Mouse (Mus musculus) CD8-positive naive resting alpha-beta T cell, adult 2 months (primary cell): ENCODE data around the gene Cs.
"Not testable (repeated sequence)": the region's sequence is repeated elsewhere in the genome, so short reads cannot be mapped to it uniquely, and the experiment has no call there.

Experiments used
- DNase-seq, 2 experiments: peaks; one replicate each; pipeline ENCODE4 v3.0.0; 2022; ENCODE audit warnings: low read depth in 2 of 2, low spot score in 2 of 2

The Cs gene

GRCm38 (mm10) chr10:128332358-128333249, 4.9 kb upstream of the Cs start:
- DNase-seq: not testable (repeated sequence)

GRCm38 (mm10) chr10:128335582-128335981, 2.0 kb upstream of the Cs start:
- DNase-seq: peak; percentile 76 to 88

GRCm38 (mm10) chr10:128336195-128336594, 1.3 kb upstream of the Cs start:
- DNase-seq: no peak

- no peak for DNase-seq
Observed at GRCm38 (mm10) chr10:128336597-128336996, 937 bp upstream of the Cs start.

- DNase-seq: no peak
Observed at GRCm38 (mm10) chr10:128338415-128338814, 881 bp downstream of the Cs start.

- no peak for DNase-seq
Observed at GRCm38 (mm10) chr10:128338948-128339347, 1.4 kb downstream of the Cs start.

GRCm38 (mm10) chr10:128340257-128340656, 2.7 kb downstream of the Cs start:
- DNase-seq: no peak

GRCm38 (mm10) chr10:128343436-128343835, 5.9 kb downstream of the Cs start:
- DNase-seq: no peak

- DNase-seq: peak; percentile 46 to 68
Observed at GRCm38 (mm10) chr10:128344568-128345275, 7.2 kb downstream of the Cs start.

- no peak for DNase-seq
Observed at GRCm38 (mm10) chr10:128347541-128347940, 10.0 kb downstream of the Cs start.

- peak; percentile 55 to 61 for DNase-seq
Observed at GRCm38 (mm10) chr10:128358796-128359195, 21.3 kb downstream of the Cs start.

- no peak for DNase-seq
Observed at GRCm38 (mm10) chr10:128359226-128359625, 21.7 kb downstream of the Cs start.

- no peak for DNase-seq
Observed at GRCm38 (mm10) chr10:128361836-128362235, 24.3 kb downstream of the Cs start.

GRCm38 (mm10) chr10:128362568-128362967, 25.0 kb downstream of the Cs start:
- DNase-seq: no peak

GRCm38 (mm10) chr10:128367899-128368401, 30.4 kb downstream of the Cs start:
- DNase-seq: no peak

GRCm38 (mm10) chr10:128368402-128369217, 31.1 kb downstream of the Cs start, which contains the start of gene Coq10a:
TSS of gene Coq10a (minus strand) at chr10:128368997.
- peak; percentile 90 for DNase-seq

GRCm38 (mm10) chr10:128369218-128369543, 31.6 kb downstream of the Cs start:
- no peak for DNase-seq

- DNase-seq: no peak
Observed at GRCm38 (mm10) chr10:128369599-128369998, 32.1 kb downstream of the Cs start.

- no peak for DNase-seq
Observed at GRCm38 (mm10) chr10:128370021-128370420, 32.5 kb downstream of the Cs start.

GRCm38 (mm10) chr10:128370601-128371000, 33.1 kb downstream of the Cs start:
- DNase-seq: no peak

GRCm38 (mm10) chr10:128372142-128372541, 34.6 kb downstream of the Cs start:
- DNase-seq: no peak
